Mouse (Mus musculus): ENCODE measurements around the gene Srl. TPM values are rescaled to one million over a fixed set of nuclear protein-coding genes. Genes with fewer than 3 reads are reported as not detected.
"Not testable (repeated sequence)": the region's sequence is repeated elsewhere in the genome, so short reads cannot be mapped to it uniquely, and the experiment has no call there.

Srl gene
- total RNA-seq, 2 experiments from 2014 or later, result 5.1 to 5.9 TPM

- DNase-seq (ENCODE audit: extremely low spot score in 1 of 2, low spot score in 2 of 2), result no peak
- Histone ChIP-seq H3K4me3 (no peak overlapping the region), H3K27ac (no peak overlapping the region)
- no peak for TF ChIP-seq CTCF (IDR thresholded peaks at IDR 0.05)
- intact Hi-C loops (cut with DNase I), result no loop called here
Measured at GRCm38 (mm10) chr16:4477591-4478215, 63.9 kb downstream of the Srl start.

GRCm38 (mm10) chr16:4474882-4475803 is 66.5 kb downstream of the Srl start:
- peak overlapping the region; percentile 94 for H3K27ac ChIP-seq
- intact Hi-C loops (cut with DNase I), result loop anchor here (2.0 kb wide), 1 partner anchor 158 kb away; no protein-coding TSS in a partner anchor

GRCm38 (mm10) chr16:4474040-4474881 is 67.4 kb downstream of the Srl start:
- intact Hi-C loops (cut with DNase I), result loop anchor here (2.0 kb wide), 1 partner anchor 157 kb away; no protein-coding TSS in a partner anchor
- peak overlapping the region; percentile 94 for H3K27ac ChIP-seq
- DNase-seq (ENCODE audit: extremely low spot score in 1 of 2, low spot score in 2 of 2), result not testable (repeated sequence)
- H3K4me3 ChIP-seq, result peak overlapping the region; percentile 61

More at GRCm38 (mm10) chr16:4474882-4475803, 66.5 kb downstream of the Srl start:
- H3K4me3 ChIP-seq, result peak overlapping the region; percentile 61
- DNase-seq (ENCODE audit: extremely low spot score in 1 of 2, low spot score in 2 of 2), result peak; percentile 94 to 97
- peak; percentile 100 for TF ChIP-seq CTCF (IDR thresholded peaks at IDR 0.05)

- intact Hi-C loops (cut with DNase I), result loop anchor here (2.0 kb wide), 1 partner anchor 24 kb away; no protein-coding TSS in a partner anchor
- no peak for TF ChIP-seq CTCF (IDR thresholded peaks at IDR 0.05)
- Histone ChIP-seq H3K27ac (peak overlapping the region; percentile 94), H3K4me3 (no peak overlapping the region)
- no peak for DNase-seq (ENCODE audit: extremely low spot score in 1 of 2, low spot score in 2 of 2)
Measured at GRCm38 (mm10) chr16:4473231-4473630, 68.4 kb downstream of the Srl start.

- H3K27ac ChIP-seq, result peak overlapping the region; percentile 94
- no peak overlapping the region for H3K4me3 ChIP-seq
- no peak for TF ChIP-seq CTCF (IDR thresholded peaks at IDR 0.05)
- intact Hi-C loops (cut with DNase I), result loop anchor here (1.0 to 2.0 kb wide), 3 partner anchors 16 to 52 kb away; partner anchors contain the start of gene Adcy9
- DNase-seq (ENCODE audit: extremely low spot score in 1 of 2, low spot score in 2 of 2), result peak; percentile 69 to 78
Measured at GRCm38 (mm10) chr16:4472687-4473086, 68.9 kb downstream of the Srl start.

GRCm38 (mm10) chr16:4469599-4470352 is 71.8 kb downstream of the Srl start:
- peak; percentile 48 to 51 for DNase-seq (ENCODE audit: extremely low spot score in 1 of 2, low spot score in 2 of 2)
- H3K27ac ChIP-seq, result peak overlapping the region; percentile 74
- intact Hi-C loops (cut with DNase I), result no loop called here
- peak; percentile 35 for TF ChIP-seq CTCF (IDR thresholded peaks at IDR 0.05)
- H3K4me3 ChIP-seq, result no peak overlapping the region

- Histone ChIP-seq H3K4me3 (no peak overlapping the region), H3K27ac (no peak overlapping the region)
- TF ChIP-seq CTCF (IDR thresholded peaks at IDR 0.05), result no peak
- intact Hi-C loops (cut with DNase I), result no loop called here
- DNase-seq (ENCODE audit: extremely low spot score in 1 of 2, low spot score in 2 of 2), result no peak
Measured at GRCm38 (mm10) chr16:4464529-4465089, 77.0 kb downstream of the Srl start.

GRCm38 (mm10) chr16:4457927-4458326 is 83.7 kb downstream of the Srl start:
- TF ChIP-seq CTCF (IDR thresholded peaks at IDR 0.05), result no peak
- H3K27ac ChIP-seq, result no peak overlapping the region; the same call in 1 of the 2 replicates
- no peak for DNase-seq (ENCODE audit: extremely low spot score in 1 of 2, low spot score in 2 of 2)
- intact Hi-C loops (cut with DNase I), result loop anchor here (2.0 kb wide), 1 partner anchor 37 kb away; the partner anchor contains the start of gene Adcy9
- H3K4me3 ChIP-seq, result no peak overlapping the region

- intact Hi-C loops (cut with DNase I), result loop anchor here (1.0 to 2.0 kb wide), 2 partner anchors 16 to 36 kb away; partner anchors contain the start of gene Adcy9
- Histone ChIP-seq H3K4me3 (no peak overlapping the region), H3K27ac (peak overlapping the region; percentile 91)
- DNase-seq (ENCODE audit: extremely low spot score in 1 of 2, low spot score in 2 of 2), result peak; percentile 58 to 72
- no peak for TF ChIP-seq CTCF (IDR thresholded peaks at IDR 0.05)
Measured at GRCm38 (mm10) chr16:4456391-4456790, 85.2 kb downstream of the Srl start.

- peak overlapping the region; percentile 88 for H3K27ac ChIP-seq
- intact Hi-C loops (cut with DNase I), result loop anchor here (1.0 to 2.0 kb wide), 2 partner anchors 17 to 35 kb away; partner anchors contain the start of gene Adcy9
Measured at GRCm38 (mm10) chr16:4455693-4456092, 85.9 kb downstream of the Srl start.

More at GRCm38 (mm10) chr16:4455693-4456092, 85.9 kb downstream of the Srl start:
- DNase-seq (ENCODE audit: extremely low spot score in 1 of 2, low spot score in 2 of 2), result no peak
- TF ChIP-seq CTCF (IDR thresholded peaks at IDR 0.05), result no peak
- H3K4me3 ChIP-seq, result no peak overlapping the region
